Mouse (Mus musculus) B cell, adult 67 days (primary cell): ENCODE measurements around the gene Arcn1. TPM values are rescaled to one million over a fixed set of nuclear protein-coding genes. Genes with fewer than 3 reads are reported as not detected.

Experiments
- total RNA-seq, 2 experiments: library from RNA; stranded (reverse); gene quantifications; 4 replicates each; pipeline ENCODE4 v1.2.4; 2023

Arcn1 gene
- 100 to 1,000 TPM; 130 to 137 TPM for total RNA-seq

DNA sequence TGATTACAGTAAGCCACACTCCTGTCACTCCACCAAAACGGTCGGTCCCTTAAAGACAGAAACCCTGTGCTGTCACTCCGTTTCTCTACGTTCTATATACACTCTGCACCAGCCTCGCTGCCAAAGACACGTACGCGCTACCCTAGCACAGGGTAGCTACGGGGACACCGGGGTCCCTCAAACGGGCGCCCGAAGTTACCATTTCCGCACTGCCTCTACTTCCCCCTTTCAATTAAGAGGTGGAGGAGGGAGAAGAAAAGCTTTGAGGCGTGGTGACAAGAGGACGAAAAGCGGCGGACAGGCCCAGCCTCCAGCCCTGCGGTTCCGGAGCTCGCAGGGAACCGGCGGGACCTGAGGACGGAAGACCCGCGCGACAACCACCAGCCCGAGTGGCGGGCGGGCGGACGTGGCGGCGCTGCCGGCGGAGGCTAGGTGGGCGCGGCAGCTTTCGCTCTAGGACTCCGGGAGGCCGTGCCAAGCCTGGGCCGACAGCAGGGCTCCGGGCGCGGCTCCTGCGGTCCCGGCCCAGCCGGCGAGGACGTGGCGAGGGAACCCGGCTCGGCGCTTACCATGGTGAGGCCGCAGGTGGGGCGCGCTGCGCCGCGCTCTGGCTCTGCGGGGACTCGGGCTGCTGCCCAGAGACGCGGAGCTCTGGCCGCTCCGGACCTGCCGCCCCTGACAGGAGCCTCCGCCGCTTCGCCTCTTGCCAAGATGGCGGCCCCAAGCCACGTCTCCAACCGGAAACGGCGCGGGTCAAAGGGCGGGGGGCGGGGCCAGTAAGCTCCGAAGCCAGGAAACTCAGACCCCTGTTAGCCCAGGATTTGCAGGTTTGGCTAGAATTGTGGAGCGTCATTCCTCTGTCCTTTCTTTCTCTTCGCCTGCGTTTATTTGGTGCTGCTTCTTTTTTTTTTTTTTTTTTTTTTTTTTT is at the start of gene Arcn1, which contains the start of gene Ift46:
TSS of gene Arcn1 (minus strand) at position 745 of the 928 bp plus-strand sequence.
TSS of gene Ift46 (plus strand) at position 808 of the 928 bp plus-strand sequence.

DNA sequence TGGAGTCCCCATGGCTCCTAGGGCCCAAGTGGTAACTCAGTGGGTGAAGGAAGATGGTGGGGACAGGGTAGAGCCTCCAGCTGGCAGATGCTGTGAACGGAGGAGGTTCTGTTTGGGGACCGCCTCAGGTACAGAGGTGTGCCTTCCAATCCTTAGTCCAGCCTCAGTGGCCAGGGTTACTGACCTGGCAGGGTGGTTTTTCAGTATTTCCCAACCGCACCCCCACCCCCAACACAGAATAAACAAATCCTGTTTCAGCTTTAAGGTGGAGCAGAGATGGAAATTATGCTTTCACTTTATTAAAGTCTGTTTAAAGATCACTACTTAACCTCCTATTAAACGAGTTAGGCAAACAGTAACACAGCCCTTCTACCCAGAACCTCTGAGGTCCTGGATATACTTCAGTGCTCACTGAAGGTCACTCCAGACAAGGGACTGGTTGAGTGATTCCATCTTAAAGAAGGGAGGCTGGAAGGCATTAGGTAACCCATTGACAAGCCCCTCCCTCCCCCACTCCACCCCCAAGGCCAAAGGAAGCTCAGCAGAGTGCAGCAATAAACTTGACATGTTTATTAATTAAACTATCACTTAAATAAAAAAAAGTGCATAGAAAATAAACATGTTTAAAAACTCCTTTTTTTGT is 35.3 kb upstream of the Arcn1 start, which contains the start of gene Ttc36:
TSS of gene Ttc36 (minus strand) at position 265 of the 643 bp plus-strand sequence.

DNA sequence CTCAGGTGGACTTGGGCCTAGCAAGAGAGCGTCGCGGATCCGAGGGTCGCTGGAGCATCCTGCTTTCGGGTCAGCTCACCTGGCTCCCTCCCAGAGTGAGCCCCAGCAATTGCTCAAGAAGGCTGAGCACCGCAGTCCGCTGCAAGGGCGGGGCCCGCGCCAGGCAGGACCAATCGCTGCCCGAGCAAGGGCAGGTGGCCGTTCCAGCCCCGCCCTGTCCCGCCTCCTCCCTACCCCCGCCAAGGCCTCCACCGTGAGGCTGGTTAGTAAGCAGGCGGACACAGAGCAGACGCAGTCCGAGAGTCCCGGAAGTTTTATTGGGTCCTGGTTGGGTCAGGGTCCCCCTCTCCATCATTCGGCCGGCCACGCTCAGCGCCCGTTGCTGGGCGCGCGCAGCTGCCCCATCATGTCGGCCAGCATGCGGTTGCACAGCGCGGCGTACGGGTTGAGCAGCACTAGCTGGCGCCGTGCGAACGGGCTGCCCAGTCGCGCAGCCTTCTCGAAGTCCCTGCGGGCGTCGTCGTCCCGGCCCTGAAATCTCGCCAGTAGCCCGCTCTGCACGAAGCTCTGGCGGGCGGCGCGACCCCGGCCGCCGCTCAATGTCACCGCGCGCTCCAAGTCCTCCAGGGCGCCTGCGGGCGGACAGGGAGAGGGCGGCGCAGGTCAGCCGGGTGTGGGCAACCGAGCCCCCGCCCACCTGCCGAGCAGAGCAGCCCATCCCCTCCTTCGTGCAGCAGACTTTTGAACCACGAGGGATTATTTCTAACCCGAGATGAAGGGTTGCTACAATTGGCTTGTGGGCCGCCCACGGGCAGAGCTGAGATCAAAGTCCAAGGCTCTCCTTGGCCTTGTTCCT is 31.7 kb upstream of the Arcn1 start, which contains the start of gene Tmem25:
TSS of gene Tmem25 (minus strand) at position 206 of the 856 bp plus-strand sequence.

DNA sequence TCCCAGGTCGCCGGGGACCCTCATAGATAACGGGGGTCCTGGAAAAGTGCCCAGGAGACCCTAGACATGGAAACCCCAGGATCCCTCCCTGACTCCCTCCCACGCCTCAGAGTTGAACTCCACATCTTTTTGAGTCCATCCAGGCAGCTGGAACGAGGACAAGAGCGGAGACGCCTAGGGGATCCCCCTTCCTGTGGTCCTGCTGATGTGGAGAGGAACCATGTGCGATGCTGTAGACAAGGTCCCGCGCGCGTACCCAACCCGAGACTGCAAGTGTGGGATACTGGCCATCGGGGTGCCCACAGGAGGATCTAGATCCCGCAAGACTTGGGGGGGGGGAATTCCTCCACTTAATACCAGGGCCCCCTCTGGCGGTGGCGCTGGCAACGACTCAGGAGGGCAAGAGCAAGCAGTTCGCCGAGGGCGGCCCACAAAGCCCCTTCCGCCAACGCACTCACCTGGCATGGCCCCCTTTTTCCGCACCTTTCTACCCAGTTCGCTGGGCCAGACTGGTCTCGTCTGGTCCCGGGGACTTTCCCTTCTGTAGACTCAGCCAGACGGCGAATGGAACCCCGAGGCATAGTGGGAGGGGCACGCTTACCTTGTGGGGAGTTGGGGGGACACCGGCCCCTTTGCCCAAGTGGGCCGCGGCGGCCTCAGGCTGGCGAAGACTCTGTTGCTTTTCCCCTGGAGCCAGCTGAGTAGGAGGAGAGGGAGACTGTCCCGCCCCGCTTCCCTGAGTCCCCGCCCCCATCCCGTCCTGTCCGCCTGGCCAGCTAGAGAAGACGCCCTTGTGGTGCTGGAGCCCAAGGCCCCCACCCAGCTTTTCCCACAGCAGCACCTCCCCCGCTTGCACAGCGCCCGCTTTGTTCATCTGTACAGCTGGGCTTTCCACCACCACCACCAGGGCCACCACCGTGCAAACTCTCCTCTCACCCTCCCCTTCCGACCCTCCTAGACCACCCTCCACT is 32.8 kb downstream of the Arcn1 start, which contains the start of gene Phldb1:
TSS of gene Phldb1 (minus strand) at position 675 of the 971 bp plus-strand sequence.

Other genes starting within 250 kb of the Arcn1 start
- gene Cxcr5, start 206.0 kb downstream of the Arcn1 start, total RNA-seq, result 100 to 1,000 TPM; 294 to 344 TPM
- gene Ddx6, start 163.0 kb downstream of the Arcn1 start, total RNA-seq, result 100 to 1,000 TPM; 309 to 312 TPM
- not detected for gene Treh, start 94.6 kb downstream of the Arcn1 start, total RNA-seq
- gene Phldb1, start 32.6 kb downstream of the Arcn1 start, total RNA-seq, result under 1 TPM in 1 of 2 experiments, not detected in 1; 0.49 TPM
- 10 to 100 TPM; 56.9 to 65.4 TPM for gene Ift46, start 63 bp upstream of the Arcn1 start, total RNA-seq
- gene Tmem25, start 31.5 kb upstream of the Arcn1 start, total RNA-seq, result under 1 TPM; 0.81 to 0.92 TPM
- gene Ttc36, start 35.2 kb upstream of the Arcn1 start, total RNA-seq, result 1 to 10 TPM; 4.9 to 5.5 TPM
- gene Kmt2a, start 113.5 kb upstream of the Arcn1 start, total RNA-seq, result 100 to 1,000 TPM; 138 to 150 TPM
- 100 to 1,000 TPM; 129 to 153 TPM for gene Atp5l, start 152.9 kb upstream of the Arcn1 start, total RNA-seq
- 100 to 1,000 TPM; 102 to 103 TPM for gene Ube4a, start 197.8 kb upstream of the Arcn1 start, total RNA-seq
- 1 to 10 TPM; 1.5 to 3.8 TPM for gene Cd3g, start 212.6 kb upstream of the Arcn1 start, total RNA-seq
- 1 to 10 TPM; 2.3 to 4.2 TPM for gene Cd3d, start 213.9 kb upstream of the Arcn1 start, total RNA-seq
- 1 to 10 TPM; 1.3 to 5.0 TPM for gene Cd3e, start 241.8 kb upstream of the Arcn1 start, total RNA-seq